Mouse (Mus musculus): ENCODE measurements around the gene Morc3. TPM values are rescaled to one million over a fixed set of nuclear protein-coding genes. Genes with fewer than 3 reads are reported as not detected.

Gene Morc3
- polyA plus RNA-seq, 1 experiment from 2014 or later, result 36.0 TPM

DNA sequence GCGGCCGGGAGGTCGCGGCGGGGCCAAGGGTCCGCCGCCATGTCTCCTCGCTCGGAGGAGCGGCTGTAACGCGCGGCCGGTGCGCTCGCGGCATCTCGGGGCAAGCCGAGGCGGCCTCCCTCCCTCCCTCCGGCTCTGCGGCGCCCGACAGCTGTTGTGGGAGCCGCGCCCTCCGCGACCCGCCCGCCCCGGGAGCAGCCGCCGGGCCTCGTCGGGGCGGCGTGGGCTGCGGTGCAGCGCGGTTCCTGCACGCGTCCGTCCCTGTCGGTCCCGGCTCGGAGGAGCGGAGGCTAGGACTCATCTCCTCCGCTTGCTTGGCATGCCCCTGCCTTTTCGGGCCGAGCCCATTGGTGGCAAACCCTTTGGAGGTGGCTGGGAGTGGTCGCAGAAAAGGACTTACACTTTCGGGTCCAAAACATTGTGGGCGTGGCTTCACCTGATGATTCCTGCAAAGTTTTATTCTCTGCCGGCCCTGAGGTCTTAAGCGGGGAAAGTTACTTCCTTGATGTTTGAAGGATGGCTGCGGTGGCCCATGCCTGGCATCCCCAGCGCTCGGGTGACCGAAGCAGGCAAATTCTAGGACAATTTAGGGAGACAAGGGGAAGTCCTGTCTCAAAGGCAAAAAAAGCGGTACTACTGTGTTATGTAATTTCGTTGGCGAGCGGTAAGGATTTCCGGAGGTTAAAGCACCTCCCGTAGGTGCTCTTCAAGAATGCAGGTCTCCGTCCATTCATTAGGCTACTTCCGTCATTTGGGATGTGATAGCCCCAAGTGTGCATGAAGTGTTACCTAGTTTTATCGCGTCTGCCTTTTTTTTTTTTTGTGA lies 743 bp downstream of the Morc3 start:
- H3K9me3 ChIP-seq (ENCODE audit: low read depth, low read length), result no peaks in the 10 kb centered on the region
- H3K27ac ChIP-seq (ENCODE audit: low read depth), result peak overlapping the region; percentile 95
- TF ChIP-seq CTCF (IDR thresholded peaks at IDR 0.05; ENCODE audit: low read depth), result no peak
- H3K4me1 ChIP-seq (ENCODE audit: insufficient read depth), result 0 out of 2 replicates have a peak, but pooled peaks cover 4% of the 10 kb centered on the region
- H3K9ac ChIP-seq, result peak overlapping the region; percentile 96
- under 1% methylated on average over 56 of the region's 69 CpGs for WGBS
- peak overlapping the region; percentile 80 for H3K4me2 ChIP-seq
- peak overlapping the region; percentile 97 for H3K4me3 ChIP-seq (ENCODE audit: low read depth, low read length)
- no peaks in the 10 kb centered on the region for H3K27me3 ChIP-seq (ENCODE audit: insufficient read depth, low read length)
- H3K36me3 ChIP-seq (ENCODE audit: insufficient read depth), result 0 out of 2 replicates have a peak, but pooled peaks cover 3% of the 10 kb centered on the region
- peak; percentile 70 for ATAC-seq (ENCODE audit: insufficient read depth)
- peak; percentile 72 for DNase-seq

DNA sequence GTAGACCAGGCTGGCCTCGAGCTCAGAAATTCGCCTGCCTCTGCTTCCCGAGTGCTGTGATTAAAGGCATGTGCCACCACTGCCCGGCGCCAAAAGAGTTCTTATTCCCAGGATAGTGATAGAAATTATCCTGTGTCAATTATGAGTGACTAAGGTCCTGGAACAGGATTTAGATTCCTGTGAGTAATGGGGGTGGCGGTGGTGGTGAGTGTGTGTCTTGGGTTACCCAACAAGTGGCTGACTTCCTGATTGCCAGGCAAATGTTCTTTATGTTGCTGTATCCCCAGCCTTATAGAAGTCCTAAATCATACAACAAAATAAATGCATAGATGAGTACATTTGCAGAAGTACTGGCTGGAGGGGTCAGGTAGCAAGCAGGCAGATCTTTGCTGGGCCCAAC lies 1.6 kb downstream of the Morc3 start:
- ATAC-seq (ENCODE audit: insufficient read depth) (no peak), DNase-seq (no peak)
- Histone ChIP-seq H3K27me3 (ENCODE audit: insufficient read depth, low read length) (no peaks in the 10 kb centered on the region), H3K9me3 (ENCODE audit: low read depth, low read length) (no peaks in the 10 kb centered on the region), H3K4me1 (ENCODE audit: insufficient read depth) (0 out of 2 replicates have a peak, but pooled peaks cover 4% of the 10 kb centered on the region), H3K27ac (ENCODE audit: low read depth) (no peak overlapping the region), H3K9ac (no peak overlapping the region), H3K36me3 (ENCODE audit: insufficient read depth) (0 out of 2 replicates have a peak, but pooled peaks cover 3% of the 10 kb centered on the region), H3K4me3 (ENCODE audit: low read depth, low read length) (peak overlapping the region; percentile 97), H3K4me2 (peak overlapping the region; percentile 80)
- no peak for TF ChIP-seq CTCF (IDR thresholded peaks at IDR 0.05; ENCODE audit: low read depth)
- WGBS, result 87% methylated on average over 6 of the region's 6 CpGs

DNA sequence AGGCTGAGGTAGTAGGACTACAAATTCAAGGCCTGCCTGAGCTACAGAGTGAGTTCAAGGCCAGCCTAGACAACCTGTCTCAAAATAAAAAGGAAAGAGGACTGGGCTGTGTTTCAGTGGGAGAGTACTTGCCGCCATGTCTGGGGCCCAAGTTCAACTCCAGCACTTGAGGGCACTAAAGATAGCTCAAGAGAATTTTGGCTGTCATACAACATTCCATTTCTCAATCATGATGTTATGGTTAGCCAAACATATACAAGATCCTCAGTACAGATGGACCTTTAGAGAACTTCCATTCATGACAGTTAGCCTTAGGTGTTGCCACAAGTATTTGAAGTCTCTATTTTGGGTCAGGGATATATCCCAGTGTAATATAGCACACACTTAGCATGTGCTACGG lies 2.2 kb downstream of the Morc3 start:
- 80% methylated on average over 2 of the region's 2 CpGs for WGBS
- H3K27ac ChIP-seq (ENCODE audit: low read depth), result no peak overlapping the region
- no peak overlapping the region for H3K9ac ChIP-seq
- no peaks in the 10 kb centered on the region for H3K9me3 ChIP-seq (ENCODE audit: low read depth, low read length)
- peak overlapping the region; percentile 80 for H3K4me2 ChIP-seq
- no peak for TF ChIP-seq CTCF (IDR thresholded peaks at IDR 0.05; ENCODE audit: low read depth)
- 0 out of 2 replicates have a peak overlapping the region, but pooled peaks have one; percentile 97 for H3K4me3 ChIP-seq (ENCODE audit: low read depth, low read length)
- ATAC-seq (ENCODE audit: insufficient read depth) (no peak), DNase-seq (peak; percentile 31)
- H3K36me3 ChIP-seq (ENCODE audit: insufficient read depth), result 0 out of 2 replicates have a peak, but pooled peaks cover 3% of the 10 kb centered on the region
- H3K27me3 ChIP-seq (ENCODE audit: insufficient read depth, low read length), result no peaks in the 10 kb centered on the region
- H3K4me1 ChIP-seq (ENCODE audit: insufficient read depth), result 0 out of 2 replicates have a peak, but pooled peaks cover 4% of the 10 kb centered on the region

DNA sequence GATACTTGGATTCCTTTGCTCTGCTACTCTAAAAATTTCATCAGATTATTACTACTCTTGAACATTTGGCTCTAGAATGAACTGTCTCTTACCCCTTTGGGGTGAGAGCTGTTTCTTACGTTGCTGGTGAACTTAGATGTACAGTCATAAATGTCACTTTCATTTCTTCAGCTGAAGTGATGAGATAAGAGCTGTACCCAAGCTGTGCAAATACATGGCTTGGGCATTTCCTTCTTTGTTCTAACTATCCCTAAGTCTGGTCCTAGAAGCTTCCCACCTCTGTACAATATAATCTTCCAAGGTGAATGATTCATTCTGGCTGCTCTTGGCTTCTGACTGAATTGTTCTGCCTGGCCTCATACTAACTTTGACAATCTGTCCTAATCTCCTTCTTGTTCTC lies 7.1 kb downstream of the Morc3 start:
- Histone ChIP-seq H3K27ac (ENCODE audit: low read depth) (no peak overlapping the region), H3K36me3 (ENCODE audit: insufficient read depth) (no peaks in the 10 kb centered on the region; the same call in 1 of the 2 replicates), H3K9me3 (ENCODE audit: low read depth, low read length) (no peaks in the 10 kb centered on the region), H3K4me2 (no peak overlapping the region), H3K4me3 (ENCODE audit: low read depth, low read length) (no peak overlapping the region), H3K4me1 (ENCODE audit: insufficient read depth) (0 out of 2 replicates have a peak, but pooled peaks cover 2% of the 10 kb centered on the region), H3K9ac (no peak overlapping the region), H3K27me3 (ENCODE audit: insufficient read depth, low read length) (no peaks in the 10 kb centered on the region)
- DNase-seq (no peak), ATAC-seq (ENCODE audit: insufficient read depth) (no peak)
- no peak for TF ChIP-seq CTCF (IDR thresholded peaks at IDR 0.05; ENCODE audit: low read depth)
- 75% methylated on average over 1 of the region's 1 CpGs for WGBS

DNA sequence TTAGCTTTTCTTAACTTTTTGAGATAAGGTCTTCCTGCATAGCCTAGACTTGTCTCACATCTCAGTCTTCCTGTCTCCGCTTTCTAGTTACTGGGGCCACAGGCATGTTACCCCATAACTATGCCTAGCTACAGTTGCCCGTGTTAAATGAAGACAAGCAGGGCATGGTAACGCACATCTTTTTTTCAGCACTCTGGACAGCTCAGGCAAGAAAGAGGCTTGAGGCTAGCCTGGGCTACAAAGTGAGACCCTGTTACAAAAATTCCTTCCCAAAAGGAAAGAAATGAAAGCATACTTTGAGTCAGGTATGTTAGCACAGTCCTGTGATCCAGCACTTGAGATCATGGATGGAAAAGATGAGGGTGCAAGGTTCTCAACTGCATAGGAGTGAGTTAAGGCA lies 18.6 kb downstream of the Morc3 start:
- DNase-seq (peak; percentile 33), ATAC-seq (ENCODE audit: insufficient read depth) (no peak)
- H3K4me3 ChIP-seq (ENCODE audit: low read depth, low read length), result no peak overlapping the region
- no peak for TF ChIP-seq CTCF (IDR thresholded peaks at IDR 0.05; ENCODE audit: low read depth)
- H3K27me3 ChIP-seq (ENCODE audit: insufficient read depth, low read length), result no peaks in the 10 kb centered on the region
- H3K9me3 ChIP-seq (ENCODE audit: low read depth, low read length), result no peaks in the 10 kb centered on the region
- WGBS, result 97% methylated on average over 3 of the region's 3 CpGs
- no peak overlapping the region for H3K9ac ChIP-seq
- no peak overlapping the region for H3K4me2 ChIP-seq
- H3K4me1 ChIP-seq (ENCODE audit: insufficient read depth), result no peaks in the 10 kb centered on the region
- peaks cover 94% of the 10 kb centered on the region for H3K36me3 ChIP-seq (ENCODE audit: insufficient read depth)
- H3K27ac ChIP-seq (ENCODE audit: low read depth), result no peak overlapping the region

DNA sequence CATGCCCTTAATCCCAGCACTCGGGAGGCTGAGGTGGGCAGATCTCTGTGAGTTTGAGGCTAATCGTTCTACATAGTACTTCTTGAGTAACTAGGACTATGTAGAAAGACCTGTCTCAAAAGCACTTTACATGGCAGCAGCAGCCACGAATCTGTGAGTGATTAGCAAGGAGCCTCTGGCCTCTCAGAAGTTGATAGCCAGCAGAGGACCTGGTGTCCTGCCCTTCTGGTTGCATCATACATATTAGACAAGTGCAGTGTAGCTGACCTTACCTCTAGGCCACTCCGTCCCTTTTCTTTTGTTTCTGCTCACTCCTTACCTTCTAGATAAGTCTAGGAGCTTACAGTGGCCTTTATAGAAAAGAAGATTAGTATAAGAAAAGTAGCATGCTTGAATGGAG lies 28.0 kb downstream of the Morc3 start:
- Histone ChIP-seq H3K27me3 (ENCODE audit: insufficient read depth, low read length) (no peaks in the 10 kb centered on the region), H3K36me3 (ENCODE audit: insufficient read depth) (peaks cover 87% of the 10 kb centered on the region), H3K9me3 (ENCODE audit: low read depth, low read length) (no peaks in the 10 kb centered on the region), H3K4me2 (no peak overlapping the region), H3K27ac (ENCODE audit: low read depth) (no peak overlapping the region), H3K4me1 (ENCODE audit: insufficient read depth) (no peaks in the 10 kb centered on the region), H3K9ac (no peak overlapping the region), H3K4me3 (ENCODE audit: low read depth, low read length) (no peak overlapping the region)
- WGBS, result 85% methylated on average over 4 of the region's 4 CpGs
- DNase-seq (no peak), ATAC-seq (ENCODE audit: insufficient read depth) (no peak)
- TF ChIP-seq CTCF (IDR thresholded peaks at IDR 0.05; ENCODE audit: low read depth), result no peak

DNA sequence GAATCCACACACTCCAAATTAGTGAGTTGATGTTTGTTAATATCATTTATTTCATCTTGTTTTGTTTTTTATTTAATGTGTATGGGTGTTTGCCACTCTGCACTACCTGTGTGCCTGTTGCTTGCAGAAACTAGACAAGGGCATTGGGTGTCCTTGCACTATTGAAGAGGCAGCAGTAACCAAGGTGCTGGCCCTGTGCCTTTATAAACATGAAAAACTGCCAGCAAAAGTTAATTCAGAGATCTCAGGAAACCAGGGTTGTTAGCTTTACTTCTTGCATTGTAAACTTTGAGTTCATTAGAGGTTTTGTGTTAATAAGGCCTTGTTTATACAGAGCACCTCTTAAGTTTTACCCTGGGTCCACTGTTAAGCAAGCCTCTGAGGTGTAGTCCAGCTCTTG lies 28.8 kb downstream of the Morc3 start:
- H3K9me3 ChIP-seq (ENCODE audit: low read depth, low read length), result no peaks in the 10 kb centered on the region
- no peak for DNase-seq
- H3K4me1 ChIP-seq (ENCODE audit: insufficient read depth), result no peaks in the 10 kb centered on the region
- no peak overlapping the region for H3K4me3 ChIP-seq (ENCODE audit: low read depth, low read length)
- no peak for TF ChIP-seq CTCF (IDR thresholded peaks at IDR 0.05; ENCODE audit: low read depth)
- no peaks in the 10 kb centered on the region for H3K27me3 ChIP-seq (ENCODE audit: insufficient read depth, low read length)
- H3K9ac ChIP-seq, result no peak overlapping the region
- H3K27ac ChIP-seq (ENCODE audit: low read depth), result no peak overlapping the region
- peaks cover 87% of the 10 kb centered on the region for H3K36me3 ChIP-seq (ENCODE audit: insufficient read depth)
- ATAC-seq (ENCODE audit: insufficient read depth), result no peak
- no peak overlapping the region for H3K4me2 ChIP-seq

Measured in lung, embryonic 14.5 days (tissue).